Mouse (Mus musculus): ENCODE results near the gene Ankrd39. TPM values are rescaled to one million over a fixed set of nuclear protein-coding genes. Genes with fewer than 3 reads are reported as not detected.

The Ankrd39 gene
- polyA plus RNA-seq, 1 experiment from 2014 or later: 26.7 TPM

DNA sequence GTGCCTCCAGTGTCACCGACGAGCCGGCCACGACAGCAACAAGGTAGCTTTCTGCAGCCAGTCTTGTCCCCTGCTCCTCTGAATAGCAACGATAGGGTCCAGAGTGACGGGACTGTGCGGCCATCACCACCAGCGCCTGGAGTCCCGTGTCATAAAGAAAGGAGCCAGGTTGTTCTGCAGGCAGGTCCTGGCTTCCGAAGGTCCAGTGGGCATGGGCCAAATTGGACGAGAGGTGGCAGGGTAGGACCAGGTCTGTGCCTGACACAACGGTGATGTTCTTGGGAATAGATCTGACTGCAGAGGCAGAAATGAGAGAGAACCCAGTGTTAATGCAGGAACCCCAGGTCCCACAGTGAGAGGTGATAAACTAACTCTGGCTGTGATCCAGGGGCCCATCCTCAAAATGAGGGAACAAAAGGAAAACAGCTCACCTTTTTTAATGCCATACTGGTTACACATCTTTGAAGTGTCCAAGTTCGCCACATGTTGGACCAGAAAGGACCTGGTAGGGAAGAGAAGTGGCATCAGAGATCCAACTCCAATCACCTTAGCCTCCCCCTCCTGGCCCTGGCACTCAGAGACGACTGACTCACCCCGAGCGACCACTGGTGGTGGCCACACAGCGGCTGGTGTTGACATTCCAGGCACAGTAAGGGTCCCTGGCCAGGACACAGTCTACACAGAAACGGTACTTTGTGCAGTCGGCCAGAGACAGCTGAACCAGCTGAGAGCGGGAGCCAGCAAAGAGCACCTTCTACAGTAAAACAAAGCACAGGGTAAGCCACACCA is 3.0 kb upstream of the Ankrd39 start:
- H3K4me1 ChIP-seq (ENCODE audit: control insufficient read depth, insufficient read depth, low read length): peaks cover 47% of the 10 kb centered on the region
- H3K27ac ChIP-seq (ENCODE audit: low read length): no peak overlapping the region
- H3K4me2 ChIP-seq (ENCODE audit: low read depth, low read length): no peak overlapping the region
- no peaks in the 10 kb centered on the region for H3K9me3 ChIP-seq (replicated peaks; ENCODE audit: control insufficient read depth, low read length)
- peaks cover 32% of the 10 kb centered on the region for H3K36me3 ChIP-seq (ENCODE audit: control insufficient read depth, insufficient read depth, low read length)
- no peak overlapping the region for H3K9ac ChIP-seq (ENCODE audit: low read length)
- ATAC-seq (ENCODE audit: insufficient read depth, low FRiP score): no peak
- no peaks in the 10 kb centered on the region for H3K27me3 ChIP-seq (ENCODE audit: control insufficient read depth, insufficient read depth, low read length)
- 82% methylated on average over 20 of the region's 20 CpGs for WGBS
- no peak overlapping the region for H3K4me3 ChIP-seq (replicated peaks; ENCODE audit: low read length)

DNA sequence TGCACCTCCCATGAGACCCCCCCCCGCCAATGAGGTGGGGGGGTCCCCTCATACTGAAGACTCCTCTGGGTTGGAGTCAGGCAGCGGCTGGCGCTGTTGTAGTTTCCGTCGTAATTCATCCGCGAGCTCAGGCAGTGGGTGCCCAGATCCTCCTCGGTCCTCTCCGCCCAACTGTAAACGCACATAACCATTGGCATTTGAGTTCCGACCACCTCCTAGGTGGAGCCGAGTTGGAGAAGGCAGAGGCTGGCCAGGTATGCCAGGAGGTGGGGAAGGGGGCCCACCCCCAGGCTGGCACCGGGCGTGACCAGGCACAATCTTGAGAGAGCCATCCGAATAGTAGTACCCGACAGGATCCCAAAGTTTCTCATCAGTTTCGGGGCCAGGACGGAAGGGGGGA is 2.2 kb upstream of the Ankrd39 start:
- no peaks in the 10 kb centered on the region for H3K27me3 ChIP-seq (ENCODE audit: control insufficient read depth, insufficient read depth, low read length)
- no peak overlapping the region for H3K4me2 ChIP-seq (ENCODE audit: low read depth, low read length)
- peaks cover 39% of the 10 kb centered on the region for H3K4me1 ChIP-seq (ENCODE audit: control insufficient read depth, insufficient read depth, low read length)
- H3K4me3 ChIP-seq (replicated peaks; ENCODE audit: low read length): no peak overlapping the region
- peak overlapping the region; percentile 52 for H3K9ac ChIP-seq (ENCODE audit: low read length)
- H3K27ac ChIP-seq (ENCODE audit: low read length): no peak overlapping the region
- no peak for ATAC-seq (ENCODE audit: insufficient read depth, low FRiP score)
- WGBS: 74% methylated on average over 18 of the region's 18 CpGs
- H3K36me3 ChIP-seq (ENCODE audit: control insufficient read depth, insufficient read depth, low read length): peaks cover 32% of the 10 kb centered on the region
- no peaks in the 10 kb centered on the region for H3K9me3 ChIP-seq (replicated peaks; ENCODE audit: control insufficient read depth, low read length)

DNA sequence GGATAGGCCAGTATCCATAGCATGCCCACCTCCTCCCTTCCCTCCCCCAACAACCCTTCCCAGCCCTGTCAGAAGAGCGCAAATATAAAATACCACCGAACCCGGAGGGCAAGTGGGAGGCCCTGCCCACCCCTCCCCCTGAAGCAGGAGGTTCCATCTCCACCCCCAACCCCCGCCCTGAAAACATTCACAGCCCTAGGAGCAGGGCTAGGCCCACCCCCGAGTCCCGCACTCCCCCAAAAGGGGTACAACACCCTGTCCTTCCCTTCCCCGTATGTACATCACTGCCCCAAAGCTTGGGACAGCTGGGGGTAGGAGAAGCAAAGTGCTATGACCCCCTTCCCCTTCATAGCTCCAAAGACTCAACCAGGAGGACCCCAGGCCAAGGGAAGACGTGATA is 1.5 kb upstream of the Ankrd39 start:
- H3K4me1 ChIP-seq (ENCODE audit: control insufficient read depth, insufficient read depth, low read length): peaks cover 36% of the 10 kb centered on the region
- 39% methylated on average over 8 of the region's 8 CpGs for WGBS
- H3K36me3 ChIP-seq (ENCODE audit: control insufficient read depth, insufficient read depth, low read length): peaks cover 31% of the 10 kb centered on the region
- H3K9me3 ChIP-seq (replicated peaks; ENCODE audit: control insufficient read depth, low read length): no peaks in the 10 kb centered on the region
- no peak overlapping the region for H3K4me2 ChIP-seq (ENCODE audit: low read depth, low read length)
- ATAC-seq (ENCODE audit: insufficient read depth, low FRiP score): no peak
- peak overlapping the region; percentile 52 for H3K9ac ChIP-seq (ENCODE audit: low read length)
- no peaks in the 10 kb centered on the region for H3K27me3 ChIP-seq (ENCODE audit: control insufficient read depth, insufficient read depth, low read length)
- H3K27ac ChIP-seq (ENCODE audit: low read length): peak overlapping the region; percentile 74; the same call in 1 of the 2 replicates
- H3K4me3 ChIP-seq (replicated peaks; ENCODE audit: low read length): no peak overlapping the region

DNA sequence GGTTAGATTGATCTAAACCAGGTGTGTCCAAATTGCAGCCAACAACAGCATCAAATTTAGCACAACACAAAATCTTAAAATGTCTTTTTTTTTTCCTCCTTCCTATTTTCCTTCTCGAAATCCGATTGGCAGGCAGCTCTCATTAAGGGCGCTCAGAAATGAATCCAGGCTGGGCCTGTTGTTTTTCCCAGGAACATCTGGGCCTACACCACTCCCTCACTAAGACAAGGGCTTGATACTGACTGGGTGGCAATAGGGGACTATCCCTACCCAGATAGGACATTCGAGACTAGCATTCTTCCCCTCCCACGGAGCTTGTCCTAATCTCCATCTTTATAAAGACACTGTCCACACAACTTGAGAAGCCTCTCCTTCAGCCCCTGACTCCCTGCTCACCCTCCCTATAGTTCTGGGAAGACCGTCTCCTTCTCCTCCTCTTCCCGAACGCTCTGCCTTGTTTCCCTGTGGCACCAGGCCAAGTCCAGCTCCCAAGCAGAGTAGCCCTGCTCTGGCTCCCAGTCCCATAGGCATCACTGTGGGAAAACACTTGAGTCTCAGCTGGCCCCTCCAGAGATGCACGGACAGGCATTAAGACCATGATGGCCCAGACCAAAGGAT is 845 bp upstream of the Ankrd39 start:
- Histone ChIP-seq H3K4me3 (replicated peaks; ENCODE audit: low read length) (no peak overlapping the region), H3K9ac (ENCODE audit: low read length) (no peak overlapping the region; the same call in 1 of the 2 replicates), H3K36me3 (ENCODE audit: control insufficient read depth, insufficient read depth, low read length) (peaks cover 25% of the 10 kb centered on the region), H3K4me2 (ENCODE audit: low read depth, low read length) (no peak overlapping the region), H3K27me3 (ENCODE audit: control insufficient read depth, insufficient read depth, low read length) (no peaks in the 10 kb centered on the region), H3K9me3 (replicated peaks; ENCODE audit: control insufficient read depth, low read length) (no peaks in the 10 kb centered on the region), H3K4me1 (ENCODE audit: control insufficient read depth, insufficient read depth, low read length) (peaks cover 36% of the 10 kb centered on the region), H3K27ac (ENCODE audit: low read length) (peak overlapping the region; percentile 74; the same call in 1 of the 2 replicates)
- WGBS: 36% methylated on average over 9 of the region's 9 CpGs
- ATAC-seq (ENCODE audit: insufficient read depth, low FRiP score): no peak

DNA sequence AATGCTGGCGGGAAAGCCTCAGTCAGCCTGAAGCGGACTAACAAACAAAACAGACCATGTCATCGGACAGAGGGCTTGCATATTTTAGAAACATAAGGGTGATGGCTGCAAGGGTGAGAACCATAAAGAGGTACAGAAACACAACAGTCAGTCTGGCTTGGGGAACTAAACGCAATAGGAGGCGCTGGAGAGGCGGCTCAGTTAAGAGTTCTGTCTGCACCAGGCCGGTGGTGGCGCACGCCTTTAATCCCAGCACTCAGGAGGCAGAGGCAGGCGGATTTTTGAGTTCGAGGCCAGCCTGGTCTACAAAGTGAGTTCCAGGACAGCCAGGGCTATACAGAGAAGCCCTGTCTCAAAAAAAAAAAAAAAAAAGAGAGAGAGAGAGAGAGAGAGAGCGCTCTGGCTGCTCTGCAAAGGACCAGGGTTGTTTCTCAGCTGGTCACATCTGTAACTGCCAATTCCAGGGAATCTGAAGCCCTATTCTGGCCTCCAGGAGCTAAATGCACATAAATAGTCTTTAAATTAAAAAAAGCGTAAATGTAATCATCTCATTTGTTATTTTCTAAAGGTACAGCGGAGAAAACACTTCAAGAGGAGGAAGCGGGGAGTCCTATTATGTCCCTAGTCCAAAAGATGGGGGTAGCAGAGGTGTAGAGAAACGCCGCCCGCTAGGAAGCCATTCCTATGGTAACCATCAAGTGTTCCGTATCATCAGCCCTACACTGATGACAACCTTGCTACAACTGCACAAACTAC is 1.2 kb downstream of the Ankrd39 start:
- peaks cover 20% of the 10 kb centered on the region for H3K36me3 ChIP-seq (ENCODE audit: control insufficient read depth, insufficient read depth, low read length)
- peak overlapping the region; percentile 86 for H3K4me2 ChIP-seq (ENCODE audit: low read depth, low read length)
- peak overlapping the region; percentile 82 for H3K4me3 ChIP-seq (replicated peaks; ENCODE audit: low read length)
- WGBS: 66% methylated on average over 19 of the region's 19 CpGs
- H3K9me3 ChIP-seq (replicated peaks; ENCODE audit: control insufficient read depth, low read length): no peaks in the 10 kb centered on the region
- no peak for ATAC-seq (ENCODE audit: insufficient read depth, low FRiP score)
- peaks cover 36% of the 10 kb centered on the region for H3K4me1 ChIP-seq (ENCODE audit: control insufficient read depth, insufficient read depth, low read length)
- peak overlapping the region; percentile 88; the same call in 1 of the 2 replicates for H3K9ac ChIP-seq (ENCODE audit: low read length)
- H3K27me3 ChIP-seq (ENCODE audit: control insufficient read depth, insufficient read depth, low read length): no peaks in the 10 kb centered on the region
- H3K27ac ChIP-seq (ENCODE audit: low read length): peak overlapping the region; percentile 82; the same call in 1 of the 2 replicates

DNA sequence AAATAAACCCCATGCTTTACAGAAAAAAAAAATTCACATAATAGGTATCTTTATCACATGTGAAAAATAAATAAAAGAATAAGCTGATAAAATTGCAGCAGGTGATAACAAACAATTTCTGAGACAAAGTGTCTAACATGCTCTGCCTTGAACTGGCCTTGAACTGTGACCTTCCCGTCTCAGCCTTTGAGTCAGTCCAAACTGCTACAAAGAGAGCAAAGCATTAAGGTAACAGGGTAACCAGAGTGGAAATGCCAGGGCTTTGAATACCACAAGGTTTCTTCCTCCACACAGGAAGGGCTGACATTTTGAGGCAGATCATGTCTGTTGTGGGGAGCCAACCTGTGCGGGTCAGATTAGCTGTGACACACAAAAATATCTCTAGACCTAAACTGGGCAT is 1.9 kb downstream of the Ankrd39 start:
- Histone ChIP-seq H3K27me3 (ENCODE audit: control insufficient read depth, insufficient read depth, low read length) (no peaks in the 10 kb centered on the region), H3K9ac (ENCODE audit: low read length) (no peak overlapping the region), H3K4me2 (ENCODE audit: low read depth, low read length) (no peak overlapping the region), H3K36me3 (ENCODE audit: control insufficient read depth, insufficient read depth, low read length) (peaks cover 17% of the 10 kb centered on the region), H3K4me1 (ENCODE audit: control insufficient read depth, insufficient read depth, low read length) (peaks cover 36% of the 10 kb centered on the region), H3K4me3 (replicated peaks; ENCODE audit: low read length) (no peak overlapping the region), H3K9me3 (replicated peaks; ENCODE audit: control insufficient read depth, low read length) (no peaks in the 10 kb centered on the region), H3K27ac (ENCODE audit: low read length) (no peak overlapping the region)
- WGBS: 56% methylated on average over 2 of the region's 2 CpGs
- no peak for ATAC-seq (ENCODE audit: insufficient read depth, low FRiP score)

DNA sequence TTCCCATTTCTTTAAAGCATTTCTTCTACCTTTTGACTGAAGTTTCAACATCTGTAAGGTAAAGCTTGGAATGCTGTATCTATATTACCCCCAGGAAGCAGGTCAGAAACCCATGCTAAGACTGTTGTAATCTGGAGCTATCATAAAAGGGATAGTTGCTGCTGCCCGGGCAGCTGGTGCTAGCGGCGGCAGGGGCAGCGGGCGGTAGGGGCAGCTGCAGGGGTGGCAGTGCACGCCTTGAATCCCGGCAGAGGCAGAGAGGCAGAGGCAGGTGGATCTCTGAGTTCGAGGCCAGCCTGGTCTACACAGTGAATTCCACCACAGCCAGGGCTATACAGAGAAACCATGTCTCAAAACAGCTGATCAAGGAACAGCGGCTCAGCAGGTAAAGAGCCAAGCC is 4.3 kb downstream of the Ankrd39 start:
- Histone ChIP-seq H3K27ac (ENCODE audit: low read length) (no peak overlapping the region), H3K27me3 (ENCODE audit: control insufficient read depth, insufficient read depth, low read length) (no peaks in the 10 kb centered on the region), H3K4me1 (ENCODE audit: control insufficient read depth, insufficient read depth, low read length) (peaks cover 13% of the 10 kb centered on the region), H3K4me2 (ENCODE audit: low read depth, low read length) (no peak overlapping the region), H3K36me3 (ENCODE audit: control insufficient read depth, insufficient read depth, low read length) (peaks cover 12% of the 10 kb centered on the region), H3K9ac (ENCODE audit: low read length) (no peak overlapping the region), H3K4me3 (replicated peaks; ENCODE audit: low read length) (no peak overlapping the region), H3K9me3 (replicated peaks; ENCODE audit: control insufficient read depth, low read length) (no peaks in the 10 kb centered on the region)
- 94% methylated on average over 9 of the region's 9 CpGs for WGBS
- ATAC-seq (ENCODE audit: insufficient read depth, low FRiP score): no peak

DNA sequence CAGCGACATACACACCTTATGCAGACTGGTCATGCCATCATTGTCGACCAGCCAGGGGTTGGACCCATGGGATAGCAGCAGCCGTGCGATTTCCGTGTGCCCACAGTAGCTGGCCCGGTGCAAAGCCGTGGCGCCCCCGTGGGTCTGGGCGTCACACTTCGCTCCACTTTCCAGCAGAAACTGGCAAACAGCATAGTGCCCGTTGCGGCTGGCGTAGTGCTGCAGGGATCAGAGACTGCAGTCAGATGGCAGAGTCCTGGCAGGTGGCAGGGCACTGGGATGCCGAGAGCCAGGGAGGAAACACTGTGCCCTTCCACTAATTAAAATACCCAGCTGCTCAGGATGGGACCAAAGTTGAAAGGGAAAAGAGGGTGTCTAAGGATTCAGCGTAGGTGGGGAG is 5.4 kb downstream of the Ankrd39 start:
- ATAC-seq (ENCODE audit: insufficient read depth, low FRiP score): no peak
- Histone ChIP-seq H3K27me3 (ENCODE audit: control insufficient read depth, insufficient read depth, low read length) (no peaks in the 10 kb centered on the region), H3K4me3 (replicated peaks; ENCODE audit: low read length) (no peak overlapping the region), H3K4me2 (ENCODE audit: low read depth, low read length) (no peak overlapping the region), H3K9me3 (replicated peaks; ENCODE audit: control insufficient read depth, low read length) (no peaks in the 10 kb centered on the region), H3K9ac (ENCODE audit: low read length) (no peak overlapping the region), H3K27ac (ENCODE audit: low read length) (no peak overlapping the region), H3K4me1 (ENCODE audit: control insufficient read depth, insufficient read depth, low read length) (peaks cover 7% of the 10 kb centered on the region; the same call in 1 of the 2 replicates), H3K36me3 (ENCODE audit: control insufficient read depth, insufficient read depth, low read length) (peaks cover 15% of the 10 kb centered on the region)
- WGBS: 96% methylated on average over 16 of the region's 16 CpGs

DNA sequence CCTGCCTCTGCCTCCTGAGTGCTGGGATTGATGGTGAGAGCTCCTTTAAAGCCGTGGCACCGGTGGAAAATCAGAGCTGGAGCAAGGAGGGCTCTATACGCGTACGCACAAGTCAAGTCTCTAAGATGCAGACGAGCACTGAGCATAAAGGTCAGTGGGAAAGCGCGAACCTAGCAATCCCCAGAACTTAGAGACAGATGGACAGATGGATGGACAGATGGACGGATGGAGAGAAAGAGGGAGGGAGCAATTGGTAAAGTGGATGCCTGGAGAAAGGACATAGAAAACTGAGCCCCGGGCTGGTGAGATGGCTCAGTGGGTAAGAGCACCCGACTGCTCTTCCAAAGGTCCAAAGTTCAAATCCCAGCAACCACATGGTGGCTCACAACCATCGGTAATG is 6.4 kb downstream of the Ankrd39 start:
- Histone ChIP-seq H3K27ac (ENCODE audit: low read length) (no peak overlapping the region), H3K4me1 (ENCODE audit: control insufficient read depth, insufficient read depth, low read length) (no peaks in the 10 kb centered on the region), H3K4me3 (replicated peaks; ENCODE audit: low read length) (no peak overlapping the region), H3K9ac (ENCODE audit: low read length) (no peak overlapping the region), H3K27me3 (ENCODE audit: control insufficient read depth, insufficient read depth, low read length) (no peaks in the 10 kb centered on the region), H3K36me3 (ENCODE audit: control insufficient read depth, insufficient read depth, low read length) (peaks cover 15% of the 10 kb centered on the region), H3K4me2 (ENCODE audit: low read depth, low read length) (no peak overlapping the region), H3K9me3 (replicated peaks; ENCODE audit: control insufficient read depth, low read length) (no peaks in the 10 kb centered on the region)
- no peak for ATAC-seq (ENCODE audit: insufficient read depth, low FRiP score)
- 93% methylated on average over 12 of the region's 12 CpGs for WGBS
